Comparison of ENCODE assay signal across 9 mouse cellular contexts in the genomic region with DNA sequence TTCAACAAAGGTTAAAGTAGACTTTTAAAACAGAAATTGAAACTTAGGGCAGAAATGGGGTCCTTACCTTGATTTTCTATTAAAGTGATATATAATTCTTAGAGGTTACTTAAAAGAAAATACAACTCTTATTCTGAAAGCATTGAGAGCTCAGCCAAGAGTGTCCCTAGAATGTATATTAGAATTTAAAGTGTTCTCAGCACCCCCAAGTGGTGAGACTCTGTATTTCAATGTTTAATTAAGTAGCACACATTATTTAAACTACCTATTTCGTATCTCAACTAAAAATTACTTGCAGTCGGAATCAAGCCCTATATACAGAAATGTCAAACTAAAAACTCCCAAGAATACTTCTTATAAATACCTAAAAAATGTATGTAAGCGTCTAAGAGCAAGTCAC. TPM values are rescaled to one million over a fixed set of nuclear protein-coding genes. Genes with fewer than 3 reads are reported as not detected.
DNase-seq lines count a peak whose midpoint lies in the region; ATAC-seq and TF ChIP-seq lines count a peak whose summit lies in the region.
"Had no signal": no experiment of that assay in that cellular context is flagged by ENCODE, and none has a peak within 500 bp of the region (broad histone marks: within the 10 kb centered on the region; RNA-seq: fewer than 3 reads in every experiment).

No protein-coding gene starts in this region.

- H3K27ac ChIP-seq in liver, adult 2 months (replicated peaks; ENCODE audit: insufficient read depth, low read depth, low read length): no peak overlapping the region
- H3K27ac ChIP-seq: heart, embryonic 15.5 days had no signal

- peak; percentile 32 for DNase-seq in cerebellum, adult 8-10 months
- no peak for DNase-seq in cerebellum, adult 9-11 months
- DNase-seq in liver, adult 2 months (ENCODE audit: extremely low read depth, low read depth, low spot score): peak; percentile 28
- DNase-seq in liver: no peak
- peak; percentile 80 for DNase-seq in brain, embryonic 14.5 days (ENCODE audit: low read depth)
- DNase-seq in spleen, adult 18-20 months: no peak
- DNase-seq in natural killer cell, adult 2 months (ENCODE audit: low spot score in 2 of 2): no peak

- peak; percentile 79 for ATAC-seq in inflammation-experienced regulatory T-cells, adult 6 months

- no peak overlapping the region for H3K9ac ChIP-seq in liver, adult 2 months (ENCODE audit: low read depth, low read length)
- H3K9ac ChIP-seq: heart, embryonic 15.5 days had no signal

- no peak overlapping the region for H3K4me3 ChIP-seq in liver, adult 2 months (ENCODE audit: insufficient read depth, low read depth, low read length)
- H3K4me3 ChIP-seq: heart, embryonic 15.5 days had no signal

- H3K36me3 ChIP-seq in liver, adult 2 months (ENCODE audit: control insufficient read depth, insufficient read depth, low read length): peaks cover 46% of the 10 kb centered on the region

- 68% methylated on average over 3 of the region's 3 CpGs for WGBS in liver, adult 2 months

- no peaks in the 10 kb centered on the region for H3K4me1 ChIP-seq in liver, adult 2 months (ENCODE audit: control insufficient read depth, insufficient read depth, low read length)
- H3K4me1 ChIP-seq: heart, embryonic 15.5 days had no signal

- TF ChIP-seq CTCF in liver, adult 2 months (IDR thresholded peaks at IDR 0.05; ENCODE audit: low read depth, low read length): 0 out of 2 replicates have a peak, but pooled peaks have one; percentile 9
- TF ChIP-seq CTCF in brain, embryonic 14.5 days (IDR thresholded peaks at IDR 0.05; ENCODE audit: borderline replicate concordance, extremely low read depth, insufficient read depth, insufficient read length): no peak

- H3K27me3 ChIP-seq in liver, adult 2 months (ENCODE audit: control insufficient read depth, insufficient read depth, low read length): no peaks in the 10 kb centered on the region
- H3K27me3 ChIP-seq: heart, embryonic 15.5 days had no signal

- no peaks in the 10 kb centered on the region for H3K79me2 ChIP-seq in liver, adult 2 months (ENCODE audit: control insufficient read depth, insufficient read depth, low read length)

- TF ChIP-seq POLR2A in liver, adult 2 months (IDR thresholded peaks at IDR 0.05; ENCODE audit: extremely low read depth, insufficient read depth, low read length): no peak
- no peak for TF ChIP-seq POLR2A in brain, embryonic 14.5 days (IDR thresholded peaks at IDR 0.05; ENCODE audit: borderline replicate concordance, extremely low read depth, insufficient read depth, insufficient read length, poor library complexity, severe bottlenecking)

RNA-seq across cellular contexts. Expression of gene Lnpep, which starts 57.8 kb away (rescaled TPM):
- 35.7 and 37.2 TPM in 2 replicates for total RNA-seq in liver, adult 2 months (2014; rRNA removed)
- polyA plus RNA-seq in liver, adult 2 months (2012; rRNA removed): 2.6 and 2.7 TPM in 2 replicates
- polyA plus RNA-seq in brain, embryonic 14.5 days (2012; rRNA removed): 10.9 and 12.9 TPM in 2 replicates
- polyA plus RNA-seq in inflammation-experienced regulatory T-cells, adult 6 months (2017; shearing (Covaris generic)): 10 to 100 TPM; 33.9 to 38.6 (median 36.0) TPM

Comparison
In these comparisons a context has a peak if more than half of its experiments do, and no peak if none do; other contexts are left out.
1. DNase-seq: peak in cerebellum, adult 8-10 months (single experiment), liver, adult 2 months (single experiment) and brain, embryonic 14.5 days (single experiment); none in cerebellum, adult 9-11 months (single experiment), liver (single experiment), spleen, adult 18-20 months (0 of 2) and natural killer cell, adult 2 months (0 of 2).